Mouse (Mus musculus) forelimb bud, embryonic 11.5 days (tissue): ENCODE results near the gene Lsm11.
A peak's percentile ranks its signal among the peaks of the same experiment; 100 is the strongest.

Experiments used
- DNase-seq: peaks from one replicate; pipeline ENCODE4 v3.0.0-alpha.2; 2012; ENCODE audit warnings: low read depth, low spot score

The Lsm11 gene

DNA sequence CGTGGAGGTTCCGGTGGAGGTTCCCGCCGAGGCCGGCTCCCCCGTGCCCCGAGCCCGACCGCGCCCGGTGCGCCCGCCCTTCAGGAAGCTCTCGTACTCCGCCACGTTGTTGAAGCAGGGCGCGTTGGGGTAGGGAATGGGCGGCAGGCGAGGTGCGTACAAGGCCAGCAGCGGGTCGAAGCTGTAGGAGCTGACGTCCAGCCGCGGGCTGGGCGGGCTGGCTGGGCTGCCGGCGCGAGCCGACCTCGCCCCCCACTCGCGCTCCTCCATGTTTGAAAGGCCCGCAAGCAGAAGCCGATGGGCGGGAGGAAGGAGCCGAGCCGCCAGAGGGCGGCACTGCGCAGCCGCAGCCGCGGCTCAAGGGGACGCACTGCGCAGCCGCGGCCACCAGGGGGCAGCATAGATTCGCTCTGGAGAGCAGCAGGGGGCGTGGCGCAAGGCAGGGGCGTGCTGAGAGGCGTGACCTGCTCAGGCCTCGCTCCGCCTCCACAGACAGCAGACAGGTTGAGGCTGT lies at the start of gene Lsm11:
Gene Lsm11 (minus strand): TSS at position 293 of the 514 bp plus-strand sequence.
- peak; percentile 95 for DNase-seq

DNA sequence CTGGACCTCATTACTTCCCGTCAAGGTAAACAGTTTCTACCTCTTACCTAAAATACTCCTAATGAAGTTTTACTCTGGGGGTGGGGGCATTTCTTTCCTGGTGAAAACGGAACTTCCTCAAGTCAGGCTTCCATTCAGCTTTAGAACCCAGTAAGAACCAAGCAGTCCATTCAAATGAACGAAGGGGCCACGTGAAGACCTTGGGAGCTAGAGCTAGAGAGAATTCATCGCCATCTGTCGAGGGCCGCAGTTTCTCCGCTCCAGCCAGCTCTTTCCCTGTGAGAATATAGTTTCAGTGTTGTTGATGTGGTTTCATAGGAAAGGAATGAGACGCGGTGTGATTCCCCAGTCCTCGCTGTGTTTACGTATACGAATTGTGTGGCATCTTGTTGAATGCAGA lies 47.4 kb upstream of the Lsm11 start:
- DNase-seq = no peak

- DNase-seq = peak; percentile 13
Observed at GRCm38 (mm10) chr11:45991604-45992003, 46.9 kb upstream of the Lsm11 start.

DNA sequence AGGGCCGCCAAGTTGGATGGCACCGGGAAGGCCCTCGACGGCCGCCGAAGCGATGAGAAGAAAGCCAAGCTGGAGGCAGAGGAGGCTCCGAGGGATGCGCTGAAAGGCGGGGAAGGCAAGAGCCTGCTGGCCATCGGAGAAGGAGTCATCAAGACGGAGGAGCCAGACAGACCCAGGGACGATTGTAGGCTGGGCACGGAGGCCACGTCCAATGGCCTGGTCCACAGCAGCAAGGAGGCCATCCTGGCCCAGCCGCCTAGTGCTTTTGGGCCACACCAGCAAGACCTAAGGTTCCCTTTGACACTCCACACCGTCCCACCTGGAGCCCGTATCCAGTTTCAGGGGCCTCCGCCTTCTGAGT lies 36.1 kb upstream of the Lsm11 start:
- DNase-seq = no peak

GRCm38 (mm10) chr11:45979946-45980892 lies 35.5 kb upstream of the Lsm11 start, which contains the start of gene Sox30:
Gene Sox30 (plus strand): TSS chr11:45980310.
- DNase-seq = peak; percentile 64

DNA sequence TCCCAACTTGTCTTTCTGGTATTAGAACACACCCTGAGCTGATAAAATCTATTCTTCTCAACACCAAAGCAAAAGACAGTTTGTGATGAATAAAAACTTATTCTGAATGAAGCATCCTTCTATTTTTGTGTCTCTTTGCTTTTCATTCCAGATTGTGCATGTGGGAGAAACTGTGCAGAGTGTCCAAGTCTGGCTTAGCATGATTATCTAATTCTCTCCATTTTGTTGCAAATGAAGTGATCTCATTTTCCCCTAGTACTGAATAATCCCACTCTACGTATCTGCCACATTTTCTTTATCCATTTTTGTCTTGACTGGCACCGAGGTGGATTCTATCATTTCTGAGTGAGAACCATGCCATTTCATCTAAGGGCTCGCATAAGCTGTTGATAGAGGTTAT lies 31.3 kb upstream of the Lsm11 start:
- DNase-seq = no peak

- no peak for DNase-seq
Observed at GRCm38 (mm10) chr11:45974466-45974865, 29.7 kb upstream of the Lsm11 start.

- no peak for DNase-seq
Observed at GRCm38 (mm10) chr11:45973635-45974034, 28.9 kb upstream of the Lsm11 start.

GRCm38 (mm10) chr11:45968466-45968865 lies 23.7 kb upstream of the Lsm11 start:
- no peak for DNase-seq

- DNase-seq = no peak
Observed at GRCm38 (mm10) chr11:45966896-45967295, 22.2 kb upstream of the Lsm11 start.

DNA sequence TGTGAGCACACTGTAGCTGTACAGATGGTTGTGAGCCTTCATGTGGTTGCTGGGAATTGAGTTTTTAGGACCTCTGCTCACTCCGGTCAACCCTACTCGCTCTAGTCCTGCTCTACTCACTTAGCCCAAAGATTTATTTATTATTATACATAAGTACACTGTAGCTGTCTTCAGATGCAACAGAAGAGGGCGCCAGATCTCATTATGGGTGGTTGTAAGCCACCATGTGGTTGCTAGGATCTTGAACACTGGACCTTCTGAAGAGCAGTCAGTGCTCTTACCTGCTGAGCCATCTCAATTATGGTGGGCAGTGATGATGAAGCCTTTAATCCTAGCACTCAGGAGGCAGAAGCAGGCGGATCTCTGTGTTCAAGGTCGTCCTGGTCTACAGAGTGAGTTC lies 15.3 kb upstream of the Lsm11 start:
- DNase-seq = no peak

DNA sequence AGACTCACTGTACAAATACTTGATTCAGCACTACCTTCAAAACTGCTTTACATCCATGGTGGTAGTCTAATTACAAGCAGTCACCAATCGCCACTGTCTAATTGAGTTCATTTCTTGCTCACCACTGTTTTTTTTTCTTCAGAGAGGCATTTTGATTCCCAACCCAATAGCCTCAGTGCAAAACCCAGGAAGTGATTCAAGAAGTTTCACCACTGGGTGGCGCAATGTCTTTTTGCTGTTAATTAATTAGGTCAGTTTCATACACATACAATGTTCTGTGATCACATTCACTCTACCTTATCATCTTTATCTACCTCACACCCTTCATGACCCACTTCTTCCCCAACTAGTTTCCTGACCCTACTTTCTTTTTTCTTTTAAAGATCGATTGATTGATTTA lies 14.9 kb upstream of the Lsm11 start:
- no peak for DNase-seq

- DNase-seq = peak; percentile 94
Observed at GRCm38 (mm10) chr11:45955127-45955627, 10.4 kb upstream of the Lsm11 start, which contains the start of gene Thg1l. Gene Thg1l (minus strand): TSS chr11:45955494.

GRCm38 (mm10) chr11:45947491-45947890 lies 2.8 kb upstream of the Lsm11 start:
- no peak for DNase-seq

GRCm38 (mm10) chr11:45946796-45947195 lies 2.1 kb upstream of the Lsm11 start:
- DNase-seq = no peak

DNA sequence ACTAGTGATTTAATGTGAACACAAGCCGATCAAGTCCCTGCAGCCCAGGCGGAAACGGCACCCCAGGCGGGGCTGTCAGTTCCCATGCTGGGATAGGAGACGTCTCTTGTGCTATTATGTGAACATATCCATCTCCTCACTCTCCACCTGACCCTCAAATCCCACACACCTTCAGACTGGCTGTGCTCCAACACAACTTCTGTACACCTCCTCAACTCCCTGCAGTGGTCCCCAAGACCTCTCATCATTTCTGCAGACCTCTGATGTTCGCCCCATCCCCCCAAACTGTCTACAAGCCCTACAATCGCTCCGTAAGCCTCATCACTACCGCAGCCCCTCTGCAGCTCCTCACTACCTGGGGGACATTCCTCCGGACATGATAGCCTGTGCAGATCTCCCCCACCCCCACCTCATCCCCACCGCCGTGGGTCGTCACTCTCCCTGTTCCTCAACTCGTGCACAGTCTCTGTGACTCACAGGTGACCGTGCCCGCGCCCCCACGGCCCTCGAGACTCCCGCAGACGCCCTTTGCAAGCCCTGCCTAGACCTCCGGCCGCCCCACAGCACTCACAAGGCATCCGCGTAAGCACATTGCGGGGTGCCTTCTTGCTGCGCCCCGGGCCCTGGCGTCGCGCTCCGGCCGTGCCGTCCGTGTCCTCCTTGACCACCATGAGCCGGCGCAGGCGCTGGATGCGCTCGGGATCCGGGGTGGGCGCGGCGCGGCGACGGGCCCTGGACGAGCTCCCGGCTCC lies 668 bp downstream of the Lsm11 start:
- DNase-seq = no peak

DNA sequence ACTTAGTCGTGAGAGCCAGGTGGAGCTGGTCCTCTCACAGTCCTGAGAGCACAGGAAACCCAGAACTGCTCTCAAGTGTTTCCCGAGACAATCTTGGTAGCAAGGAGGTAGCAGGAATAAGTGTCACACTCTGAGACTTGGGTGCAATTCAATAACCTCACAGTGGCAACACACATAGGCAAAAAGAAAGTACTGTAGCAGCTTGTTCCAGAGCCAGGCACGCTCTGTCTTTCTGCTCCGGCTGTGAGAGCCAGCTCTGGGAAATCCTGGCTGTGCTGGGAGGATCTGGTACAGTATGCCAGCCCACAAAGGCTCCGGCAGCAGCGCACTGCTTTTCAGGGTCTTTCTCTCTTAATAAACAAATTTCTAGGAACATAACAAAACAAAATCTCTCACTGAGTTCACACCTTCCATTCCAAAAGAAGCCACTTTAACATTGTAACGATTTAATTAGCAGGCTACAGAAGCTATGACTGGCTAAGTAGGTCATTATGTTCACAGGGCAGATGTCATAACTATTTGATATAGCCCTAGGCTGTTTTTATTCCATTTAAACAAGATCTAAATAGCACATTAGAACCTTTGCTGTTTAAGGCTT lies 1.5 kb downstream of the Lsm11 start:
- no peak for DNase-seq

- no peak for DNase-seq
Observed at GRCm38 (mm10) chr11:45942281-45942680, 2.5 kb downstream of the Lsm11 start.

DNA sequence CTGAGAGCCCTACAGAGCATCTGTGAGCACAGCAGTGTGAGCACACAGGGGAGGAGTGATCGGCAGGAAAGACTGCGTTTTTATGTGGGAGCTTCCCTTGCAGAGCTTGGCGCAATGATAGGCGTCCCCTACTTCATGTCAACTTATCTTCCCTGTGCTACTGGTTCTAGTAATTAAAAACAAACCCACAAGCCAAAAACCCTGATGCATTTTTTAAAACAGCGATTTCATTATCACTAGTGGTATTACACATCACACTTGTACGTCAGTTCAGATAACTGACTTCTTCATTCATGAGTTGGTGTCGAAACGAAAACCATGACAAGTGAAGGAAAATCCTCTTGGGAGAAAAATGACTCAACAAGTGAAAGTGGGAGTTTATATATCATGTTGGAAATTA lies 5.8 kb downstream of the Lsm11 start:
- DNase-seq = no peak

DNA sequence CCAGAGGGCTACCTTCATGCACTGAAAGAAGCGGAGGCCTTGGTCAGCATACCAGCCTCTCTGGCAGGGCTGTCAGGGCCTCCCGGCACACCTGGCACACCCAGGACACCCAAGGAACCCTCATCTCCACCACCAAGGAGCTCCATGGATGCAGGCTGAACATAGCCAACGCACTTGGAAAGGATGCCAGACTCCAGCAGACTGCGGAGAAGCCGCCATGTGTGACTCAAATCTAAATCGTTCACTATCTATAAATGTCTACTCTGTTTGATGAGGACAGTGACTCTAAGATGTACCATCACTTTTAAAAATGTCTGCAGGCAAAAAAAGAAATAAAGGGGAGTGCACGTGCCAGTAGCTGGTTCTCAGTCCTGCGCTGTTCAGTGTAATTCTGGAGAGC lies 7.3 kb downstream of the Lsm11 start:
- DNase-seq = no peak

- no peak for DNase-seq
Observed at GRCm38 (mm10) chr11:45932771-45933170, 12.0 kb downstream of the Lsm11 start.

DNA sequence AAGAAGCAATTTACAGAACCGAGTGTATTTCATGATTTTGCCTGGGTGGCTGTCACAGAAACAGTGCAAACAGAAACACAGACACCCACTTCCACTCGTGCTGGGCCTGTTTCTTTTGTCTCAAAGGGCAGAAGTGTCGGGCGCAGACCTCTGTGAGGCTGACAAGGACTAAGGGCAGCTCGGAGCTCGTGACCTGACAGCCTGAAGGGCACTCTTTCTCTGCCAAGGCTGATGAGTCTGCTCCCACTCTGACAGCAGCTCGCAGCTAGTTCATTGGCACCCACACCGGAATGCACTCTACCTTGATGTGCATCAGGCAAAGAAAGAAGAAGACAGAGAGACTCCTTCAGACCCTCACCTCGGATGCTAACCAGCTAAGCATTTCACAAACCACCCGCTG lies 15.2 kb downstream of the Lsm11 start:
- no peak for DNase-seq
